Mouse (Mus musculus): ENCODE measurements at regions not wholly inside any gene's neighbourhood (a gene's known extent, or its start where the extent isn't known, plus 50 kb on each side); places are given as distances from the start of the nearest gene placed in this dataset.

DNA sequence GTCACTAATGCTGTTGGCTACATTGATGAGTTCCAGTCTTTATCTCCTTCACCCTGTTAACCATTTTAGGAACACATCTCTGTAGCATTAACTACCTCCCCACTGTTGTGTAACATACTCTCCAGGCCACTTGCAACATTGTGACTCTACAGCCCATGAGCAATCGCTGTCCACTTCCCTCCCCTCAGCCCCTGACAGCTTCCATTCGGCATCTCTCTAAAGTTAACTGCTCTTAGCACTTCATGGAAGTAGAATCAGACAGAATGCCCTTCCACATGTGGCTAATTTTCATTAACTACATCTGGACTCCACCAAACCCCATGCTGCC, 208.3 kb downstream of the Bcl2l11 start:
- TF ChIP-seq CTCF (IDR thresholded peaks at IDR 0.05; ENCODE audit: control insufficient read depth, insufficient read depth, insufficient read length) (no peak), USF1 (IDR thresholded peaks at IDR 0.05; ENCODE audit: low read depth) (no peak)

Data from C2C12 (cell line).